Mouse (Mus musculus): ENCODE measurements around the gene Ivd.

Gene Ivd

GRCm38 (mm10) chr2:118881956-118882355 is 20.2 kb downstream of the Ivd start:
- peak in 1 of 2 experiments; percentile 81 for DNase-seq (ENCODE audit: inconsistent age in 2 of 2, low spot score in 1 of 2)

- peak; percentile 89 to 97 for DNase-seq (ENCODE audit: inconsistent age in 2 of 2, low spot score in 1 of 2)
These were observed 21.3 kb downstream of the Ivd start for GRCm38 (mm10) chr2:118882840-118883679.

- DNase-seq (ENCODE audit: inconsistent age in 2 of 2, low spot score in 1 of 2) = no peak
These were observed 25.7 kb downstream of the Ivd start for GRCm38 (mm10) chr2:118887440-118887839.

GRCm38 (mm10) chr2:118887845-118888548 is 26.2 kb downstream of the Ivd start:
- no peak for DNase-seq (ENCODE audit: inconsistent age in 2 of 2, low spot score in 1 of 2)

- peak; percentile 64 to 84 for DNase-seq (ENCODE audit: inconsistent age in 2 of 2, low spot score in 1 of 2)
These were observed 29.4 kb downstream of the Ivd start for GRCm38 (mm10) chr2:118891173-118891572.

- peak; percentile 85 to 95 for DNase-seq (ENCODE audit: inconsistent age in 2 of 2, low spot score in 1 of 2)
These were observed 34.5 kb downstream of the Ivd start for GRCm38 (mm10) chr2:118895990-118896913.

- no peak for DNase-seq (ENCODE audit: inconsistent age in 2 of 2, low spot score in 1 of 2)
These were observed 35.1 kb downstream of the Ivd start for GRCm38 (mm10) chr2:118896914-118897291.

- DNase-seq (ENCODE audit: inconsistent age in 2 of 2, low spot score in 1 of 2) = no peak
These were observed 35.6 kb downstream of the Ivd start for GRCm38 (mm10) chr2:118897392-118897791.

- peak; percentile 40 to 60 for DNase-seq (ENCODE audit: inconsistent age in 2 of 2, low spot score in 1 of 2)
These were observed 36.1 kb downstream of the Ivd start for GRCm38 (mm10) chr2:118897808-118898207.

GRCm38 (mm10) chr2:118898771-118899170 is 37.0 kb downstream of the Ivd start:
- DNase-seq (ENCODE audit: inconsistent age in 2 of 2, low spot score in 1 of 2) = peak in 1 of 2 experiments; percentile 35

GRCm38 (mm10) chr2:118899306-118899705 is 37.6 kb downstream of the Ivd start:
- DNase-seq (ENCODE audit: inconsistent age in 2 of 2, low spot score in 1 of 2) = peak in 1 of 2 experiments; percentile 58

GRCm38 (mm10) chr2:118899981-118900825 is 38.4 kb downstream of the Ivd start, which contains the start of gene Bahd1:
TSS of gene Bahd1 (plus strand) at chr2:118900377.
- DNase-seq (ENCODE audit: inconsistent age in 2 of 2, low spot score in 1 of 2) = peak; percentile 82 to 89

GRCm38 (mm10) chr2:118900826-118901140 is 39.0 kb downstream of the Ivd start:
- no peak for DNase-seq (ENCODE audit: inconsistent age in 2 of 2, low spot score in 1 of 2)

- DNase-seq (ENCODE audit: inconsistent age in 2 of 2, low spot score in 1 of 2) = peak; percentile 99
These were observed 39.6 kb downstream of the Ivd start for GRCm38 (mm10) chr2:118901175-118902031.

GRCm38 (mm10) chr2:118902051-118903025 is 40.6 kb downstream of the Ivd start:
- DNase-seq (ENCODE audit: inconsistent age in 2 of 2, low spot score in 1 of 2) = peak; percentile 83 to 93

GRCm38 (mm10) chr2:118903333-118903741 is 41.6 kb downstream of the Ivd start:
- DNase-seq (ENCODE audit: inconsistent age in 2 of 2, low spot score in 1 of 2) = peak in 1 of 2 experiments; percentile 58

GRCm38 (mm10) chr2:118905433-118906117 is 43.8 kb downstream of the Ivd start:
- peak in 1 of 2 experiments; percentile 82 for DNase-seq (ENCODE audit: inconsistent age in 2 of 2, low spot score in 1 of 2)

- no peak for DNase-seq (ENCODE audit: inconsistent age in 2 of 2, low spot score in 1 of 2)
These were observed 44.4 kb downstream of the Ivd start for GRCm38 (mm10) chr2:118906118-118906492.
